Mouse (Mus musculus) G1E (cell line): ENCODE measurements around the gene Gm11037. TPM values are rescaled to one million over a fixed set of nuclear protein-coding genes. Genes with fewer than 3 reads are reported as not detected.

Experiments
- ATAC-seq: 2 replicates; pipeline ENCODE4 v1.8.0; 2016; ENCODE audit warnings: mild to moderate bottlenecking; ENCODE audit not compliant: insufficient number of reproducible peaks, poor library complexity, low FRiP score, severe bottlenecking; ENCODE audit errors: extremely low read depth
- DNase-seq: peaks from one replicate; pipeline ENCODE4 v3.0.0; 2012; ENCODE audit warnings: low spot score
- H3K27me3 ChIP-seq: 2 replicates; pipeline ENCODE4 v1.6.1; 2012; ENCODE audit warnings: mild to moderate bottlenecking, low read length, inconsistent platforms; ENCODE audit not compliant: insufficient read depth
- H3K36me3 ChIP-seq: replicated peaks from 2 replicates; pipeline ENCODE3; 2012; ENCODE audit warnings: mild to moderate bottlenecking, inconsistent platforms
- H3K4me1 ChIP-seq: 2 replicates; pipeline ENCODE4 v1.6.1; 2012; ENCODE audit warnings: low read depth, low read length, inconsistent platforms, mixed read lengths; ENCODE audit not compliant: insufficient read depth
- H3K4me3 ChIP-seq: 2 replicates; pipeline ENCODE4 v1.5.1; 2012; ENCODE audit warnings: low read depth, mild to moderate bottlenecking, inconsistent platforms, low read length, moderate library complexity, mixed read lengths
- H3K9me3 ChIP-seq: replicated peaks from 2 replicates; pipeline ENCODE4 v1.6.1; 2012; ENCODE audit warnings: inconsistent platforms
- CTCF ChIP-seq: IDR thresholded peaks from 2 replicates; pipeline ENCODE4 v1.5.1; 2012; ENCODE audit warnings: low read depth, low read length, inconsistent platforms, mixed read lengths
- GATA1 ChIP-seq: IDR thresholded peaks from 2 replicates; pipeline ENCODE4 v1.6.1; 2012; ENCODE audit warnings: borderline replicate concordance, low read length, inconsistent platforms, mixed read lengths
- GATA2 ChIP-seq: IDR thresholded peaks from 2 replicates; pipeline ENCODE4 v1.6.1; 2012; ENCODE audit warnings: low read depth, low read length, inconsistent platforms, borderline replicate concordance
- POLR2AphosphoS5 ChIP-seq: IDR thresholded peaks from 2 replicates; pipeline ENCODE4 v1.6.1; 2012; ENCODE audit warnings: low read depth, low read length, inconsistent platforms; ENCODE audit not compliant: insufficient replicate concordance
- TAL1 ChIP-seq: conservative IDR thresholded peaks from 2 replicates; pipeline ENCODE4 v1.6.1; 2012; ENCODE audit warnings: low read depth, low read length, inconsistent platforms, mixed read lengths
- polyA plus RNA-seq: library from polyadenylated mRNA; stranded (reverse); fragments of >175 nt; gene quantifications from 2 replicates; pipeline ENCODE4 v1.2.3, GENCODE M21; 2012
- total RNA-seq, 2 experiments: library from RNA; stranded (forward) in 1 of 2; stranded (reverse) in 1 of 2; fragments of 200-1000 nt in 1 of 2; fragments of >200 nt in 1 of 2; fragmentation: Nextera tagmentation in 1 of 2; gene quantifications; 2 replicates each; pipeline ENCODE4 v1.2.3; 2014 to 2017

Gm11037 gene
- total and polyA plus RNA-seq, 3 experiments: not detected

DNA sequence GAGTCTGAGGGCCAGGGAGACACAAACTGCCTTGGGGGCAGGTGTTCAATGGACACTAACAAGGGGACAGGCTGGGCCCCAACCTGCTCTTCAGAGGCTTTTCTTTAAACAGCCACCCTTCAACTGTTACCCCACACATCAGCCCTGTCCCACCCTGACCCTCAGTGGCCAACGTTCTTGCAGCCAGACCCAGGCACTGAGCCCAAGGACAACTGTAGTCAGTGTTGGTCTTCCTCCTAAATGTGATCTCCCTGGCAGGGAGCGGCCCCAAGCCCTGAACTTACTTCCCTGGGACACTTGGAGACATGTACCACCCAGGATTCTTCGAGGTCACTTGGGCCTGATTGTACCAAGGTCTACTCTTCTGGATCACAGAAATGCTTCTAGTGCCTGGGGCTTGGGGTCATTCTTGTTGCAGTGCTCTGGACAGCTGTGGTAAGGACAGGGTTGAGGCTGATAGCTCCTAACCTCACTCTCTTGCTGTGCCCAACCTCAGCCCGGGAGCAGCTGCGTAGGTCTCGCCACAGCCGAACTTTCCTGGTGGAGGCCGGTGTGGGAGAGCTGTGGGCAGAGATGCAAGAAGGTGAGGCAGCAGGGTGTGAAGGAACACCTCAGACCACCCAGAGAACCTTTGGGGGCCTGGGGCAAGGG, 8.2 kb downstream of the Gm11037 start:
- peaks cover 38% of the 10 kb centered on the region for H3K4me1 ChIP-seq
- no peaks in the 10 kb centered on the region for H3K27me3 ChIP-seq
- TF ChIP-seq POLR2AphosphoS5 (no peak), TAL1 (no peak), GATA1 (no peak), GATA2 (no peak), CTCF (no peak)

DNA sequence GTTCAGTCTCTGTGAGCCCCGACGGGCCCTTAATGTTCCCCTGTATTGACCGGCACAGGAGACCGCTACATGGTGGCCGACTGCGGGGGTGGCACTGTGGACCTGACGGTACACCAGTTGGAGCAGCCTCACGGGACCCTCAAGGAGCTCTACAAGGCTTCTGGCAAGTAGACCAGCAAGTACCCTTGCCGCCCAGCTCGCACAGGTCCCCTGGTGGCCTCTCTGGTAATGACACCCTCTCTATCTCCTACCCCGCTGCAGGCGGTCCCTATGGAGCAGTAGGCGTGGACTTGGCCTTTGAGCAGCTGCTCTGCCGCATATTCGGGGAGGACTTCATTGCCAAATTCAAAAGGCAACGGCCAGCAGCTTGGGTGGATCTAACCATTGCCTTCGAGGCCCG, 9.3 kb downstream of the Gm11037 start:
- no peaks in the 10 kb centered on the region for H3K27me3 ChIP-seq
- no peak overlapping the region for H3K4me3 ChIP-seq
- DNase-seq (peak; percentile 86), ATAC-seq (peak; percentile 68)
- TF ChIP-seq CTCF: peak; percentile 89
- no peak for TF ChIP-seq GATA1
- peaks cover 5% of the 10 kb centered on the region; the same call in 1 of the 2 replicates for H3K9me3 ChIP-seq
- H3K4me1 ChIP-seq: peaks cover 34% of the 10 kb centered on the region
- peaks cover 58% of the 10 kb centered on the region for H3K36me3 ChIP-seq

More for the DNA sequence above, 8.2 kb downstream of the Gm11037 start:
- Histone ChIP-seq H3K4me3 (no peak overlapping the region), H3K9me3 (peaks cover 5% of the 10 kb centered on the region; the same call in 1 of the 2 replicates), H3K36me3 (peaks cover 47% of the 10 kb centered on the region)
- DNase-seq (no peak), ATAC-seq (no peak)

DNA sequence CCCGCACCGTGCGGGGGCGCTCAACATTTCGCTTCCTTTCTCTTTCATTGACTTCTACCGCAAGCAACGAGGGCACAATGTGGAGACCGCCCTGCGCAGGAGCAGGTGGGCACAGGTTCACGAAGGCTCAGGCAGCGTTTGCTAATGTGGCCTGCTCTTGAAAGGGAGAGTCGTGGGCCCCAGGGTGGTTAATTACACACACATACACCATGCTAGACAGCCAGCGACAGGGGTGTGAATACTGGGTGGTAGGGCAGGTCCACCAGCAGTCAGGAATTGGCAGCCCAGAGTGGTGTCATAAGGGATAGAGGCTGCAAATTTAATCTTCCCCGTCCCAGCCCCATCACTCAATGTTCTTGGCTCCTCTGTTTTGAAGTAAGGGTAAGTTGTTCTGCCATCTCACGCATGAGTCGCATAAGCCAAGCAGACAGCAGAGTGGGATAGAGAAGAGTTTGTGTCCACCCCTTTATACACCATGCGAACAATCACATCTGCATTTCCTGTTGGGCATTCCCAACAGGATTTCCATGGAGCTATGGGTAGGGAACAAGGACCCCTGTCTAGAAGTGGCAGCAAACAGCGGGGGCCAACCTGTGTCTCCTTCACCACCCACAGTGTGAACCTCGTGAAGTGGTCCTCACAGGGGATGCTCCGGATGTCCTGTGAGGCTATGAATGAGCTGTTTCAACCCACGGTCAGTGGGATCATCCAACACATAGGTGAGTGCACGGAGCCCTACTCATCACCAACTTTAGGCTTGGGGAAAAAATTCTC, 9.9 kb downstream of the Gm11037 start:
- TF ChIP-seq POLR2AphosphoS5 (no peak), CTCF (no peak), GATA2 (no peak), GATA1 (no peak), TAL1 (no peak)
- Histone ChIP-seq H3K9me3 (peaks cover 5% of the 10 kb centered on the region; the same call in 1 of the 2 replicates), H3K27me3 (no peaks in the 10 kb centered on the region), H3K4me1 (peaks cover 34% of the 10 kb centered on the region), H3K4me3 (no peak overlapping the region), H3K36me3 (peaks cover 64% of the 10 kb centered on the region)
- DNase-seq (no peak), ATAC-seq (no peak)

DNA sequence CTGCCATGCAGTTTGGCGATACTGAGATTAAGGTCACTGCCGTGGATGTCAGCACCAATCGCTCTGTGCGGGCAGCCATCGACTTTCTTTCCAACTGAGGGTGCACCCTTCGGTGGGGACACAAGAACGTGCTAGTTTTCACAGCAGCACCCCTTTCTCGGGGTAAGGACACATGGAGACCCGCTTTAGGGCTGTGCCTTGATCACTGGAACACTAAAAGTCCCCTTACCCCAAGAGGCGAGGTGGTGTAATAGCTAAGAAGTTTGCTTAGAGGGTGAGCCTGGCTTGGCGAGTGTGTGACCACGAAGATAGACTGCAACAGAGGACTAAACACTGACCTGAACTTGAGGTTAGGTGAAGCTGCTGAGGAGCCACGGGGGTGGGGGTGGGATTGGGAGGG, 11.8 kb downstream of the Gm11037 start:
- DNase-seq: no peak
- Histone ChIP-seq H3K9me3 (peaks cover 5% of the 10 kb centered on the region; the same call in 1 of the 2 replicates), H3K36me3 (peaks cover 83% of the 10 kb centered on the region), H3K27me3 (no peaks in the 10 kb centered on the region), H3K4me1 (peaks cover 34% of the 10 kb centered on the region), H3K4me3 (no peak overlapping the region)
- ATAC-seq: no peak
- TF ChIP-seq TAL1 (no peak), GATA2 (no peak), POLR2AphosphoS5 (no peak), CTCF (no peak), GATA1 (no peak)

DNA sequence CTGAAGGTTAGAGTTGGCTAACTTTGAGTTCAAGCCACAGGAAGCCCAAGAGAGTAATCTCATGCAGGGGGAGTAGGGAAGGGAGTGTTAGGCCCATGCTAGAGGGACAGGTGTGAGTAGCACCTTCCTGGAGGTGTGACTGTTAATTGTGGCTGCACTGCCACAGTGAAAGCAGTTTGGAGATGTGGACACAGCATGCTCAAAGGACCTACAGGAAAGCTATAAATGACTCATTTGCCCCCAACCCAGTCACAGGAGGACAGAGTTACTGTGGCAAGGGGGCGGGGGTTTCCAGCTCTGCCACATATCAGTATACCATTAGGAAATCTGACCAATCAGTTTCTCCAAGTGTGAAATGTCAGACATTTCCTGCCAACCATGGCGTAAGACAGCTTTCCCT, 12.2 kb downstream of the Gm11037 start:
- ATAC-seq: no peak
- H3K36me3 ChIP-seq: peaks cover 86% of the 10 kb centered on the region
- H3K4me1 ChIP-seq: peaks cover 33% of the 10 kb centered on the region
- no peak for DNase-seq
- no peak for TF ChIP-seq TAL1
- TF ChIP-seq GATA1: no peak
- no peak overlapping the region for H3K4me3 ChIP-seq
- peaks cover 5% of the 10 kb centered on the region; the same call in 1 of the 2 replicates for H3K9me3 ChIP-seq
- no peaks in the 10 kb centered on the region for H3K27me3 ChIP-seq

DNA sequence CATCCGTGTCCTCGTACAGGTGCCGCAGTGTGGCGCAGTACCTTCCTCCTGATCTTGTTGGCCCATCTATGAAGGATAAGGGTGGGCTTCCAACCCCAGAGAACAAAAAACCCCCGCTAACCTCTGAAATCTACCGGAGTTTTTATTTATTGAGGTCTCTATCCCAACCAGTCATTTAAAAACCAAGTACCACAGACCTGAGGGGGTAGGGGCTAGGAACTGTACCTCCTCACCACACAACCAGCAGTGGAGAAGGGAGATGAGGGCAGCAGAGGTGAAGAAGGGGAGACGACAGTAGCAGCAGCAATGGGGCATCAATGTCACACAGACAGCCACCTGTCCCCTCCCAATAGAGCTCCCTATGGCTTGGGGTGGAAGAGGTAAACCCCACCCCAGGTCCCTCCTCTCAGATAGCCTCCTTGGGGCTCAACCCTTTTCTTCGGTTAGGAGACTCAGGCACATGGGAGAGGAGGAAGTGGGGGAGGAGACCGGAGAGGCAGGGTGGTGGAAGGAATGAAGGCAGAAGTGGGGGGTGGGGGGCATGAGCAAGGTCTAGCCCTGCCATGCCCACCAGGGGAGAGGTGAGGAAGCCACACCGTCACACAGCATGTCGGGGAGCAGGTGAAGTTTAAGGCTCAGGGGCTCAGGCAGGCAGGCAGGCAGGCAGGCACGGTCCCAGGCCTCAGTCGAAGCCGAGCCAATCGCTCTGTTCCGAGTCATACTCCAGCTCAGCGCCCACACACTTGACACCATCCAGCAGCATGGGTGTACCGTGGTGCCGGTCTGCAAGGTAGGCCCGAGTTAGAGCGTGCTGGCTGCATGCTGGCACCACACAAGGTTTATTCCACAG, 13.1 kb downstream of the Gm11037 start:
- peaks cover 90% of the 10 kb centered on the region for H3K36me3 ChIP-seq
- TF ChIP-seq GATA1: no peak
- TF ChIP-seq GATA2: no peak
- no peak for TF ChIP-seq POLR2AphosphoS5
- TF ChIP-seq TAL1: no peak
- TF ChIP-seq CTCF: no peak
- DNase-seq: no peak
- no peak overlapping the region for H3K4me3 ChIP-seq
- H3K9me3 ChIP-seq: peaks cover 5% of the 10 kb centered on the region; the same call in 1 of the 2 replicates
- no peaks in the 10 kb centered on the region for H3K27me3 ChIP-seq
- peaks cover 25% of the 10 kb centered on the region for H3K4me1 ChIP-seq
- ATAC-seq: no peak
